ENCODE assay signal across 29 mouse cellular contexts in the genomic region with DNA sequence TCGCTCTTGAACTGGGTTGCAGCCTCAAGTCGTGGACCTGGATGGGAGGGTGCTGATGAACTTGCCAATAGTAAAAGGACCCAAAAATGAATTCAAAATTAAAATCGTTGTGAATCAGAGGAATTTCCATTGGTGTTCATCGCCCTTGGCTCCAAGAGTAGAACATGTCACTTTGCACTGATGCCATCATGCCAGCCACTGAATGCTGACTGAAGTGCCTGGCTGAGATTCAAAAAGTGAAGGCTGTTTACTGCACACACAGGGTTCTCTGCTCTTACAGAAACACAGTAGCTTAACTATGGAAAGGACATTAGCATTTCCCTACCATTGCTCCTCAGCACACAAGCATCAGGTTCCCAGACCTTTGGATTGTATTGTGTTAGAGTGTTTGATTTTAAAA. TPM values are rescaled to one million over a fixed set of nuclear protein-coding genes. Genes with fewer than 3 reads are reported as not detected.
"Had no signal": no experiment of that assay in that cellular context is flagged by ENCODE, and none has a peak within 500 bp of the region (broad histone marks: within the 10 kb centered on the region; RNA-seq: fewer than 3 reads in every experiment).

No protein-coding gene starts in this region.

- DNase-seq: cerebellum, adult 2 months; cerebellum, adult 8-10 months; cerebellum, adult 9-10 months; cerebellum, adult 9-11 months; cerebellum, postnatal 10 days; cerebellum, postnatal 14 days; cerebellum, postnatal 25 days; cerebellum, postnatal 36 days; embryo, embryonic 11 days; gastrocnemius, adult 2 months; gastrocnemius, postnatal 10 days; gastrocnemius, postnatal 14 days; gastrocnemius, postnatal 25 days; gastrocnemius, postnatal 36 days; heart, adult 11 months; heart, adult 18-20 months; heart, adult 2 months had no signal

- H3K27me3 ChIP-seq: embryonic facial prominence, embryonic 12.5 days; embryonic facial prominence, embryonic 13.5 days; embryonic facial prominence, embryonic 15.5 days; forebrain, embryonic 15.5 days had no signal

- H3K4me3 ChIP-seq: embryonic facial prominence, embryonic 10.5 days; embryonic facial prominence, embryonic 12.5 days; embryonic facial prominence, embryonic 13.5 days; embryonic facial prominence, embryonic 15.5 days; erythroblast, embryonic 14.5 days; forebrain, embryonic 10.5 days; forebrain, embryonic 12.5 days; forebrain, embryonic 15.5 days; gastrocnemius, adult 2 months; heart, adult 2 months; heart, embryonic 10.5 days had no signal

- H3K9me3 ChIP-seq: embryonic facial prominence, embryonic 10.5 days; embryonic facial prominence, embryonic 12.5 days; embryonic facial prominence, embryonic 13.5 days; embryonic facial prominence, embryonic 15.5 days; forebrain, embryonic 10.5 days; forebrain, embryonic 12.5 days; forebrain, embryonic 15.5 days; heart, embryonic 10.5 days had no signal

- H3K27ac ChIP-seq: embryonic facial prominence, embryonic 10.5 days; embryonic facial prominence, embryonic 12.5 days; embryonic facial prominence, embryonic 13.5 days; embryonic facial prominence, embryonic 15.5 days; forebrain, embryonic 10.5 days; forebrain, embryonic 12.5 days; forebrain, embryonic 15.5 days; gastrocnemius, adult 2 months; heart, adult 2 months; heart, embryonic 10.5 days had no signal

- H3K4me2 ChIP-seq: embryonic facial prominence, embryonic 12.5 days; embryonic facial prominence, embryonic 13.5 days; embryonic facial prominence, embryonic 15.5 days; forebrain, embryonic 12.5 days; forebrain, embryonic 15.5 days had no signal

- H3K36me3 ChIP-seq: embryonic facial prominence, embryonic 10.5 days; embryonic facial prominence, embryonic 12.5 days; embryonic facial prominence, embryonic 13.5 days; embryonic facial prominence, embryonic 15.5 days; forebrain, embryonic 10.5 days; forebrain, embryonic 12.5 days; forebrain, embryonic 15.5 days; heart, embryonic 10.5 days had no signal

- ATAC-seq: forebrain, embryonic 15.5 days; forebrain, embryonic 16.5 days had no signal

- H3K9ac ChIP-seq: embryonic facial prominence, embryonic 12.5 days; embryonic facial prominence, embryonic 13.5 days; embryonic facial prominence, embryonic 15.5 days; forebrain, embryonic 12.5 days; forebrain, embryonic 15.5 days had no signal

RNA-seq across cellular contexts. Expression of a gene that starts 8.3 kb away (rescaled TPM):
- total RNA-seq: gastrocnemius, adult 2 months; gastrocnemius, adult 8-10 months; gastrocnemius, postnatal 36 days had no signal
- polyA plus RNA-seq: embryonic facial prominence, embryonic 11.5 days; erythroblast, embryonic 14.5 days had no signal
